Mouse (Mus musculus): ENCODE results near the gene Pbxip1.

DNA sequence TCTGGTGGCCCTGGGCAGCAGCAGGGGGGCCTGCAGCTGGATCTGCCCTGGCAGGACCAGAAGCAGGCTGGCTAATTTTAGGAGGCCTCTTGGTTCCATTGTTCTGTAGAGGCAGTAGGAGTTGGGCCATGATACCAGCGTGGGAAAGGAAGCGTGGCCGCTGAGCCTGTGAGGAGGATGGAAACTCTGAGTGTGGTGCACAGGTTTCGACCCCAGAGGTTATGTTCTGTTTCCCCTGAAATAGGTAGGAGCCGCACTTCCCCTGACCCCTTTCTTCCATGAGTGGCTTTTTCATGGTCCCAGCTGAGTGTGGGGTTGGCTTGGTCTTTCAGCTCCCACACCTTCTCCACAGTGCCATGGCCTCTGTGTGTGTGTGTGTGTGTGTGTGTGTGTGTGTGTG lies 55.1 kb downstream of the Pbxip1 start:
- no peak for TF ChIP-seq POLR2A (IDR thresholded peaks at IDR 0.05; ENCODE audit: low read depth, low read length)
- no peak for TF ChIP-seq CTCF (IDR thresholded peaks at IDR 0.05; ENCODE audit: extremely low read depth, insufficient read length, insufficient replicate concordance, low read depth, low read length)
